Mouse (Mus musculus): ENCODE results near the gene Enpp4. TPM values are rescaled to one million over a fixed set of nuclear protein-coding genes. Genes with fewer than 3 reads are reported as not detected.

Enpp4 gene
- polyA plus RNA-seq, 1 experiment from 2014 or later, result 2.3 TPM

- no peaks in the 10 kb centered on the region for H3K27me3 ChIP-seq (ENCODE audit: insufficient read depth, poor library complexity, severe bottlenecking)
- H3K9me3 ChIP-seq, result 0 out of 2 replicates have a peak, but pooled peaks cover 5% of the 10 kb centered on the region
- no peak for DNase-seq (ENCODE audit: low spot score)
- WGBS, result 91% methylated on average over 13 of the region's 13 CpGs
- H3K4me1 ChIP-seq (replicated peaks), result no peaks in the 10 kb centered on the region
- no peak overlapping the region for H3K4me3 ChIP-seq
- no peaks in the 10 kb centered on the region for H3K36me3 ChIP-seq
- H3K27ac ChIP-seq, result no peak overlapping the region
These were observed 23.6 kb upstream of the Enpp4 start for GRCm38 (mm10) chr17:44129092-44129750.

- Histone ChIP-seq H3K9me3 (no peaks in the 10 kb centered on the region), H3K4me1 (replicated peaks) (no peaks in the 10 kb centered on the region; the same call in 1 of the 2 replicates), H3K36me3 (no peaks in the 10 kb centered on the region), H3K27ac (no peak overlapping the region), H3K4me3 (no peak overlapping the region), H3K27me3 (ENCODE audit: insufficient read depth, poor library complexity, severe bottlenecking) (no peaks in the 10 kb centered on the region)
- 79% methylated on average over 12 of the region's 12 CpGs for WGBS
- DNase-seq (ENCODE audit: low spot score), result peak; percentile 7
These were observed 15.9 kb upstream of the Enpp4 start for GRCm38 (mm10) chr17:44121366-44122100.

GRCm38 (mm10) chr17:44118231-44118630 lies 12.6 kb upstream of the Enpp4 start:
- H3K4me3 ChIP-seq, result no peak overlapping the region
- no peaks in the 10 kb centered on the region for H3K9me3 ChIP-seq
- WGBS, result 82% methylated on average over 4 of the region's 4 CpGs
- no peaks in the 10 kb centered on the region for H3K36me3 ChIP-seq
- no peak overlapping the region for H3K27ac ChIP-seq
- no peaks in the 10 kb centered on the region; the same call in 1 of the 2 replicates for H3K4me1 ChIP-seq (replicated peaks)
- no peak for DNase-seq (ENCODE audit: low spot score)
- no peaks in the 10 kb centered on the region for H3K27me3 ChIP-seq (ENCODE audit: insufficient read depth, poor library complexity, severe bottlenecking)

- no peaks in the 10 kb centered on the region for H3K27me3 ChIP-seq (ENCODE audit: insufficient read depth, poor library complexity, severe bottlenecking)
- 78% methylated on average over 2 of the region's 2 CpGs for WGBS
- no peak overlapping the region for H3K4me3 ChIP-seq
- no peaks in the 10 kb centered on the region for H3K9me3 ChIP-seq
- H3K27ac ChIP-seq, result no peak overlapping the region
- no peak for DNase-seq (ENCODE audit: low spot score)
- no peaks in the 10 kb centered on the region for H3K36me3 ChIP-seq
- H3K4me1 ChIP-seq (replicated peaks), result no peaks in the 10 kb centered on the region; the same call in 1 of the 2 replicates
These were observed 12.1 kb upstream of the Enpp4 start for GRCm38 (mm10) chr17:44117721-44118120.

GRCm38 (mm10) chr17:44116584-44116983 lies 11.0 kb upstream of the Enpp4 start:
- Histone ChIP-seq H3K36me3 (no peaks in the 10 kb centered on the region), H3K27ac (no peak overlapping the region), H3K9me3 (no peaks in the 10 kb centered on the region), H3K27me3 (ENCODE audit: insufficient read depth, poor library complexity, severe bottlenecking) (no peaks in the 10 kb centered on the region), H3K4me1 (replicated peaks) (no peaks in the 10 kb centered on the region), H3K4me3 (no peak overlapping the region)
- 90% methylated on average over 2 of the region's 2 CpGs for WGBS
- DNase-seq (ENCODE audit: low spot score), result no peak

GRCm38 (mm10) chr17:44108331-44108730 lies 2.7 kb upstream of the Enpp4 start:
- 68% methylated on average over 3 of the region's 3 CpGs for WGBS
- DNase-seq (ENCODE audit: low spot score), result no peak

GRCm38 (mm10) chr17:44101961-44102360 lies 3.6 kb downstream of the Enpp4 start:
- H3K27me3 ChIP-seq (ENCODE audit: insufficient read depth, poor library complexity, severe bottlenecking), result peaks cover 38% of the 10 kb centered on the region
- WGBS, result 94% methylated on average over 10 of the region's 10 CpGs
- H3K4me1 ChIP-seq (replicated peaks), result peaks cover 16% of the 10 kb centered on the region
- no peaks in the 10 kb centered on the region for H3K9me3 ChIP-seq
- no peak overlapping the region for H3K4me3 ChIP-seq
- no peak for DNase-seq (ENCODE audit: low spot score)
- H3K27ac ChIP-seq, result no peak overlapping the region
- no peaks in the 10 kb centered on the region for H3K36me3 ChIP-seq

More at GRCm38 (mm10) chr17:44108331-44108730, 2.7 kb upstream of the Enpp4 start:
- H3K27ac ChIP-seq, result no peak overlapping the region
- peaks cover 16% of the 10 kb centered on the region for H3K4me1 ChIP-seq (replicated peaks)
- peaks cover 35% of the 10 kb centered on the region for H3K27me3 ChIP-seq (ENCODE audit: insufficient read depth, poor library complexity, severe bottlenecking)
- no peak overlapping the region for H3K4me3 ChIP-seq
- H3K36me3 ChIP-seq, result no peaks in the 10 kb centered on the region
- H3K9me3 ChIP-seq, result no peaks in the 10 kb centered on the region

- peaks cover 28% of the 10 kb centered on the region for H3K27me3 ChIP-seq (ENCODE audit: insufficient read depth, poor library complexity, severe bottlenecking)
- H3K9me3 ChIP-seq, result no peaks in the 10 kb centered on the region
- H3K4me3 ChIP-seq, result no peak overlapping the region
- H3K36me3 ChIP-seq, result no peaks in the 10 kb centered on the region
- peaks cover 15% of the 10 kb centered on the region for H3K4me1 ChIP-seq (replicated peaks)
- no peak overlapping the region for H3K27ac ChIP-seq
- DNase-seq (ENCODE audit: low spot score), result no peak
- WGBS, result 80% methylated on average over 9 of the region's 9 CpGs
These were observed 4.7 kb downstream of the Enpp4 start for GRCm38 (mm10) chr17:44100906-44101305.

- Histone ChIP-seq H3K4me3 (no peak overlapping the region), H3K27me3 (ENCODE audit: insufficient read depth, poor library complexity, severe bottlenecking) (peaks cover 24% of the 10 kb centered on the region), H3K9me3 (no peaks in the 10 kb centered on the region), H3K27ac (no peak overlapping the region), H3K4me1 (replicated peaks) (peaks cover 11% of the 10 kb centered on the region), H3K36me3 (no peaks in the 10 kb centered on the region)
- no peak for DNase-seq (ENCODE audit: low spot score)
- WGBS, result 82% methylated on average over 4 of the region's 4 CpGs
These were observed 5.1 kb downstream of the Enpp4 start for GRCm38 (mm10) chr17:44100486-44100885.

- 44% methylated on average over 2 of the region's 2 CpGs for WGBS
These were observed 14.1 kb downstream of the Enpp4 start for GRCm38 (mm10) chr17:44091512-44091911.

GRCm38 (mm10) chr17:44090916-44091315 lies 14.7 kb downstream of the Enpp4 start:
- Histone ChIP-seq H3K27me3 (ENCODE audit: insufficient read depth, poor library complexity, severe bottlenecking) (no peaks in the 10 kb centered on the region), H3K36me3 (no peaks in the 10 kb centered on the region), H3K4me1 (replicated peaks) (no peaks in the 10 kb centered on the region), H3K4me3 (no peak overlapping the region), H3K27ac (no peak overlapping the region), H3K9me3 (no peaks in the 10 kb centered on the region)
- no peak for DNase-seq (ENCODE audit: low spot score)
- 75% methylated on average over 2 of the region's 2 CpGs for WGBS

More at GRCm38 (mm10) chr17:44091512-44091911, 14.1 kb downstream of the Enpp4 start:
- H3K9me3 ChIP-seq, result no peaks in the 10 kb centered on the region
- H3K4me3 ChIP-seq, result no peak overlapping the region
- H3K36me3 ChIP-seq, result no peaks in the 10 kb centered on the region
- H3K4me1 ChIP-seq (replicated peaks), result no peaks in the 10 kb centered on the region
- H3K27ac ChIP-seq, result no peak overlapping the region
- no peaks in the 10 kb centered on the region for H3K27me3 ChIP-seq (ENCODE audit: insufficient read depth, poor library complexity, severe bottlenecking)
- DNase-seq (ENCODE audit: low spot score), result no peak

- Histone ChIP-seq H3K9me3 (no peaks in the 10 kb centered on the region), H3K27me3 (ENCODE audit: insufficient read depth, poor library complexity, severe bottlenecking) (no peaks in the 10 kb centered on the region), H3K27ac (no peak overlapping the region), H3K36me3 (no peaks in the 10 kb centered on the region), H3K4me1 (replicated peaks) (no peaks in the 10 kb centered on the region), H3K4me3 (no peak overlapping the region)
- no peak for DNase-seq (ENCODE audit: low spot score)
- WGBS, result 91% methylated on average over 3 of the region's 3 CpGs
These were observed 17.4 kb downstream of the Enpp4 start for GRCm38 (mm10) chr17:44088226-44088625.

- H3K27ac ChIP-seq, result no peak overlapping the region
- H3K36me3 ChIP-seq, result peaks cover 10% of the 10 kb centered on the region; the same call in 1 of the 2 replicates
- 90% methylated on average over 4 of the region's 4 CpGs for WGBS
These were observed 22.5 kb downstream of the Enpp4 start for GRCm38 (mm10) chr17:44083156-44083555.

More at GRCm38 (mm10) chr17:44083156-44083555, 22.5 kb downstream of the Enpp4 start:
- H3K4me1 ChIP-seq (replicated peaks), result peaks cover 9% of the 10 kb centered on the region
- no peak for DNase-seq (ENCODE audit: low spot score)
- H3K4me3 ChIP-seq, result no peak overlapping the region
- H3K9me3 ChIP-seq, result no peaks in the 10 kb centered on the region
- H3K27me3 ChIP-seq (ENCODE audit: insufficient read depth, poor library complexity, severe bottlenecking), result no peaks in the 10 kb centered on the region

Data from hindbrain, embryonic 10.5 days (tissue).